Mouse (Mus musculus): ENCODE measurements at regions not wholly inside any gene's neighbourhood (a gene's known extent, or its start where the extent isn't known, plus 50 kb on each side); places are given as distances from the start of the nearest gene placed in this dataset.

GRCm38 (mm10) chr2:59556870-59557269 lies 55.0 kb upstream of the Tanc1 start:
- H3K27me3 ChIP-seq (replicated peaks; ENCODE audit: control insufficient read depth, insufficient read depth, low read length), result no peaks in the 10 kb centered on the region
- no peak overlapping the region for H3K4me2 ChIP-seq (ENCODE audit: low read depth, low read length)
- H3K9me3 ChIP-seq (ENCODE audit: control insufficient read depth, low read length), result no peaks in the 10 kb centered on the region
- H3K36me3 ChIP-seq (ENCODE audit: control insufficient read depth, insufficient read depth, low read length), result no peaks in the 10 kb centered on the region
- ATAC-seq, result peak; percentile 71
- WGBS, result 79% methylated on average over 7 of the region's 7 CpGs
- H3K9ac ChIP-seq (ENCODE audit: low read depth, low read length), result no peak overlapping the region
- no peak overlapping the region for H3K4me3 ChIP-seq (ENCODE audit: low read length)
- no peak overlapping the region for H3K27ac ChIP-seq (ENCODE audit: low read length)
- H3K4me1 ChIP-seq (ENCODE audit: control insufficient read depth, insufficient read depth, low read length), result no peaks in the 10 kb centered on the region

GRCm38 (mm10) chr2:59560488-59560887 lies 51.4 kb upstream of the Tanc1 start:
- Histone ChIP-seq H3K4me2 (ENCODE audit: low read depth, low read length) (no peak overlapping the region), H3K9ac (ENCODE audit: low read depth, low read length) (no peak overlapping the region), H3K4me1 (ENCODE audit: control insufficient read depth, insufficient read depth, low read length) (peaks cover 6% of the 10 kb centered on the region), H3K27me3 (replicated peaks; ENCODE audit: control insufficient read depth, insufficient read depth, low read length) (no peaks in the 10 kb centered on the region), H3K36me3 (ENCODE audit: control insufficient read depth, insufficient read depth, low read length) (no peaks in the 10 kb centered on the region), H3K9me3 (ENCODE audit: control insufficient read depth, low read length) (no peaks in the 10 kb centered on the region), H3K27ac (ENCODE audit: low read length) (no peak overlapping the region), H3K4me3 (ENCODE audit: low read length) (no peak overlapping the region)
- 80% methylated on average over 7 of the region's 7 CpGs for WGBS
- no peak for ATAC-seq
